Mouse (Mus musculus) lung, postnatal 0 days (tissue): Measurements from ENCODE around the gene Cand1.

Experiments
- CTCF ChIP-seq: IDR thresholded peaks from 2 replicates; pipeline ENCODE4 v1.5.1; 2016; ENCODE audit warnings: antibody characterized with exemption, mild to moderate bottlenecking
- EP300 ChIP-seq: IDR thresholded peaks from 2 replicates; pipeline ENCODE4 v1.6.1; 2016; ENCODE audit warnings: antibody characterized with exemption, mild to moderate bottlenecking, control low read depth

- no peak for TF ChIP-seq EP300
- TF ChIP-seq CTCF = no peak
These were observed 33.4 kb downstream of the Cand1 start for GRCm38 (mm10) chr10:119206309-119206932.
